Mouse (Mus musculus): ENCODE data around the gene Epp13.
"Not testable (repeated sequence)": the region's sequence is repeated elsewhere in the genome, so short reads cannot be mapped to it uniquely, and the experiment has no call there.

Epp13 gene

GRCm38 (mm10) chr7:6285366-6285765, 32.9 kb downstream of the Epp13 start:
- no peak for DNase-seq (ENCODE audit: low read depth, low spot score)

- peak; percentile 99 for DNase-seq (ENCODE audit: low read depth, low spot score)
Observed at GRCm38 (mm10) chr7:6285842-6286705, 33.6 kb downstream of the Epp13 start, which contains the start of gene Zfp667. Gene Zfp667, plus strand, starts transcription at chr7:6286579.

DNA sequence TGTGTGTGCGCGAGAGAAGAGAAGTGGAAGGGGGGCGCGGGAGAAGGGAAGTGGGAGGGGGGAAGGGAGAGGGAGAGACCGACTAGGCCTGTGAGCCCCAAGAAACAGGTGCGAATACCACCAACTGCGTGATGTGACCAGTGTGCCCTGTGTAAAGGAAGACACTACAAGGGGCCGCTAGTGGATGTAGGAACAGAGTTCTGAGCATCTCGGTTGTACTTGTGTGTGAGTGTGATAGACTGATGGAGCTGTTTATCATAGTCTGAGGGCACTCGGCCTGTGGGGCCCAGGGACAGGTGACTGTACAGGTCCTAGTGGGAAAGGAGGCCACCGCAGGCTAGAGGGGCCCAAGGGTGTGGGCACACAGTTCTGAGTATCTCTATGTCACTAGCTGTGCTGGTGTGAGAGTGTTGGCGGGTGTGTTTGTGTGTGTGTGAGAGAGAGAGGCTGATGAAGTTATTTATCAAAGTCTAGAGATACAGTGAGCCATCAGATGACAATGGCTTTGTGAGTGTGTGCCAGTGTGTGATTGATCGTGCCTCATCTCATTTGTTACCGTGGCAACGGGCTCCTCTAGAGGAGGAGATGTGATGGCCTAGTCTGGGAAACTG, 34.5 kb downstream of the Epp13 start:
- DNase-seq (ENCODE audit: low read depth, low spot score) = peak; percentile 60

- not testable (repeated sequence) for DNase-seq (ENCODE audit: low read depth, low spot score)
Observed at GRCm38 (mm10) chr7:6291121-6291520, 38.6 kb downstream of the Epp13 start.

GRCm38 (mm10) chr7:6300796-6301195, 48.3 kb downstream of the Epp13 start:
- not testable (repeated sequence) for DNase-seq (ENCODE audit: low read depth, low spot score)

DNA sequence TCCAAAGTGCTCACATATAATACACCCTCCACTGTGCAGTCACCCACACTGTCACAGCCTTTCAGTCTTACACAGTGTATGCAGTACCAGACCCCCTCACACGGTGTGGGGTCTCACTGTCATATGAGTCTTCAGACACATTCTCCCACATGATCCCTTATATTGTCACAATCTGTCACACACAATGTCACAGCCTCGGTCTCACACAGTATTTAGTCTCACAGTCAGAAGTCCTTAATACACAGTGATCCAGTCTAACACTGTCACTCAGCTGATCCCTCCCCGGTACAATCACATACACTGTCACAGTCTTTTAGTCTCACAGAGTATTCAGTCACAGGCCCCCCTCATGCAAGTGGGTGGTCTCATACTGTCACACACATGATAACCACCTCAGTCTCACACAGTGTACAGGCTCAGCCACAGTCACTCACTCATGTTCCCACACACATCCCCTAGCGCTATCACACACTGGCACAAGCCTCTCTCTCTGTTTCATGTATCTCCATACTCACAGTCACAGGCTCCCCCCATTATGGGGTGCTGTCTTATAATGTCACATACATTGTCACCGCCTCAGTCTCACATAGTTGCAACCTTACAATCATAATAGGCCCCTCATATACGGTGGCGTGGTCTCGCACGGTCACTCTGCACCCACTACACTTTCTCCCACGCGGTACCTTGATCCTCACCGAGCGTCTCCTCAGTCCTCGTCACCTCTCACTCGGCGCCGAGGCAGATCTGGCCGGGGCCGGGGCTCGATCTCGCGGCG, 78.1 kb downstream of the Epp13 start:
- DNase-seq (ENCODE audit: low read depth, low spot score) = peak; percentile 10

DNA sequence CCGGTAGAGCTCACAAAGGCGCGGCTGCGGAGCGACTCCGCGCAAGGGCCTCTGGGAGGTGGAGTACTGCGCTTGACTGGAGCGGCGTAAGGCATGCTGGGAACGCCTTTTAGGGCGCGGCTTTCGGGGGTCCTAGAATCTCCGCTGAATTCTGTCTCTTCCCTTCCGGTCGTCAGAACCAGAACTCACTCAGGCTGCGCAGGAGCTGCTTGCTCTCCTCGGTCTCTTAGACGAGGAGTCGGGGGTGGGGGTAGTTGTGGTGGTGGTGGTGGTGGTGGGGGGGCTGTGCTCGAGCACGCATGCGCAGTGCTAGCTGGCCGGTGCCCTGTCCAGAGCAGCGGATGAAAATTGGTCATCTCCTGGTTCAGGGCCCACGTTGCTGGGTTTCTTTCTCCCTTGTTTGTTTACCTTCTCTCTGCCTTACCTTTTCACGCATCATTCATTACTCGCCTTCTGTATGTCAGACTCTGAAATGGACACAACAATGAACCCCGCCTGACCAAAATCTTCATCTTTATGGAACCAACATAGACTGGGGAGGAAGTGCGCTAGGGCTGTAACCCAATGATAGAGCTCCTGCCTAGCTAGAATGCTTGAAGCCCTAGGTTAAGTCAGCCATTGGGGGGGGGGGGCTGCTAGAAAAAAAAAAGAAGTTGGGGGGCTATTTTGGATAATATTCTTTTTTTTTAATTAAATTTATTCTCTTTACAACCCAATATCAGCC, 78.9 kb downstream of the Epp13 start, which contains the start of gene Zfp583:
Gene Zfp583 (minus strand): TSS at position 53 of the 724 bp plus-strand sequence.
- peak; percentile 92 for DNase-seq (ENCODE audit: low read depth, low spot score)

Measured in mesoderm, embryonic 11.5 days (tissue).